ENCODE assay signal across 16 mouse cellular contexts in the genomic region with DNA sequence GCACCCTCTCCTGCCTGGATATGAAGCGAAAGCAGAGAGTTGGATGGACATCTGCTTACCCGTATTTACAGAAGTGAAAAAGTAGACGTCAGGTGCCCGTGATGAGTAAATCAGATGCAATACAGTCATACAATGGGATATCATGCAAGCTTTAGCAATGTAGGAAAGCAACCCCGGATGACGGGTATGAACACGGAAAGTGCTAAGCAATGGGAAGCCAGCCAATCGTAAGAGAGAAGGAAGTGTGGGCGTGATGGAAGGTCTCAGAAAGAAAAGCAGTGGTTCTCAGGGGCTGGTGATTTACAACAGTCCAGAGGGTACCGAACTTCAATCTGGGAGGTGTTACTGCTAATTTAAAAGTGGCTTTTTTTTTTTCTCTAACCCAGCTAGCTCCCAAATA.
DNase-seq lines count a peak whose midpoint lies in the region; ATAC-seq and TF ChIP-seq lines count a peak whose summit lies in the region.
"Had no signal": no experiment of that assay in that cellular context is flagged by ENCODE, and none has a peak within 500 bp of the region (broad histone marks: within the 10 kb centered on the region; RNA-seq: fewer than 3 reads in every experiment).

No protein-coding gene starts in this region.

- H3K27ac ChIP-seq in heart, embryonic 16.5 days (ENCODE audit: low read length): no peak overlapping the region
- H3K27ac ChIP-seq in CH12.LX (ENCODE audit: insufficient read depth, low read depth): peak overlapping the region; percentile 56; the same call in 1 of the 2 replicates
- H3K27ac ChIP-seq in embryonic facial prominence, embryonic 10.5 days (replicated peaks): no peak overlapping the region
- H3K27ac ChIP-seq: forebrain, embryonic 13.5 days; liver, embryonic 13.5 days; neural tube, embryonic 13.5 days; stomach, embryonic 15.5 days had no signal

- intact Hi-C loops in heart, postnatal 10 days (cut with DNase I): no loop called here

- peak; percentile 54 for TF ChIP-seq POLR2A in CH12.LX (IDR thresholded peaks at IDR 0.05; ENCODE audit: low read depth, low read length)

- H3K4me3 ChIP-seq in heart, embryonic 16.5 days (ENCODE audit: low read length): peak overlapping the region; percentile 14; the same call in 1 of the 2 replicates
- H3K4me3 ChIP-seq in CH12.LX (replicated peaks in 1 of 3; ENCODE audit: low read depth in 2 of 3, low read length in 2 of 3, poor library complexity in 1 of 3): peak overlapping the region; percentile 51 to 73 (median 63)
- no peak overlapping the region for H3K4me3 ChIP-seq in embryonic facial prominence, embryonic 10.5 days
- H3K4me3 ChIP-seq: forebrain, embryonic 13.5 days; liver, embryonic 13.5 days; megakaryocyte, embryonic 14.5 days; neural tube, embryonic 13.5 days; stomach, embryonic 15.5 days had no signal

- no peak overlapping the region for H3K9ac ChIP-seq in heart, embryonic 16.5 days (ENCODE audit: low read length)
- H3K9ac ChIP-seq in CH12.LX (ENCODE audit: insufficient read depth, low read depth): peak overlapping the region; percentile 88
- H3K9ac ChIP-seq: forebrain, embryonic 13.5 days; liver, embryonic 13.5 days; neural tube, embryonic 13.5 days; stomach, embryonic 15.5 days had no signal

- H3K4me1 ChIP-seq in heart, embryonic 16.5 days (ENCODE audit: control insufficient read depth, insufficient read depth, low read length): peaks cover 14% of the 10 kb centered on the region
- H3K4me1 ChIP-seq in CH12.LX (ENCODE audit: control insufficient read depth in 1 of 2, insufficient read depth in 2 of 2): peaks cover 7 to 42% of the 10 kb centered on the region in 2 experiments
- no peaks in the 10 kb centered on the region for H3K4me1 ChIP-seq in embryonic facial prominence, embryonic 10.5 days
- H3K4me1 ChIP-seq: liver, embryonic 13.5 days; megakaryocyte, embryonic 14.5 days; stomach, embryonic 15.5 days had no signal

- no peak for DNase-seq in heart, postnatal 10 days
- DNase-seq in 3T3-L1 (ENCODE audit: low read depth, low spot score): peak; percentile 9
- peak; percentile 88 for DNase-seq in CH12.LX (ENCODE audit: extremely low read depth)
- DNase-seq in embryonic facial prominence, embryonic 10.5 days (ENCODE audit: low spot score): peak; percentile 3
- DNase-seq in thymus, postnatal 4 days: no peak
- DNase-seq in frontal cortex, postnatal 14 days (ENCODE audit: low spot score in 2 of 2): no peak
- DNase-seq: adrenal gland, adult 8-10 months; cerebellum, adult 2 months; kidney, postnatal 4 days; liver, embryonic 13.5 days; thymus, postnatal 14 days had no signal

- H3K79me2 ChIP-seq in CH12.LX (replicated peaks; ENCODE audit: control insufficient read depth, extremely low read depth, insufficient read depth, poor library complexity, severe bottlenecking): no peaks in the 10 kb centered on the region

- 72% methylated on average over 10 of the region's 10 CpGs for WGBS in heart, embryonic 16.5 days
- whole genome bisulfite sequencing in embryonic facial prominence, embryonic 10.5 days: 84% methylated on average over 10 of the region's 10 CpGs

- in situ Hi-C loops in CH12.LX (cut with MboI; ENCODE audit: low pct_ligation_motif_present, low pct_unique_long_range_greater_than_20kb, low sequenced_read_pairs): no loop called here

- H3K27me3 ChIP-seq in heart, embryonic 16.5 days (ENCODE audit: control insufficient read depth, insufficient read depth, low read length): no peaks in the 10 kb centered on the region
- H3K27me3 ChIP-seq in CH12.LX (replicated peaks): no peaks in the 10 kb centered on the region
- no peaks in the 10 kb centered on the region for H3K27me3 ChIP-seq in embryonic facial prominence, embryonic 10.5 days (replicated peaks; ENCODE audit: low read depth, poor library complexity, severe bottlenecking)
- H3K27me3 ChIP-seq: forebrain, embryonic 13.5 days; liver, embryonic 13.5 days; megakaryocyte, embryonic 14.5 days; neural tube, embryonic 13.5 days; stomach, embryonic 15.5 days had no signal

- no peaks in the 10 kb centered on the region for H3K36me3 ChIP-seq in heart, embryonic 16.5 days (ENCODE audit: control insufficient read depth, insufficient read depth)
- H3K36me3 ChIP-seq in CH12.LX (replicated peaks in 1 of 2; ENCODE audit: control insufficient read depth in 1 of 2, insufficient read depth in 1 of 2, low read length in 1 of 2): peaks cover 9 to 27% of the 10 kb centered on the region in 2 experiments
- H3K36me3 ChIP-seq in embryonic facial prominence, embryonic 10.5 days (replicated peaks): no peaks in the 10 kb centered on the region
- H3K36me3 ChIP-seq: liver, embryonic 13.5 days; neural tube, embryonic 13.5 days; stomach, embryonic 15.5 days had no signal

- H3K9me3 ChIP-seq in heart, embryonic 16.5 days (replicated peaks; ENCODE audit: control insufficient read depth, low read length): 0 out of 2 replicates have a peak, but pooled peaks cover 2% of the 10 kb centered on the region
- peaks cover 11% of the 10 kb centered on the region for H3K9me3 ChIP-seq in CH12.LX (replicated peaks; ENCODE audit: low read length)
- no peaks in the 10 kb centered on the region; the same call in 1 of the 2 replicates for H3K9me3 ChIP-seq in embryonic facial prominence, embryonic 10.5 days
- H3K9me3 ChIP-seq: forebrain, embryonic 13.5 days; liver, embryonic 13.5 days; neural tube, embryonic 13.5 days; stomach, embryonic 15.5 days had no signal

- TF ChIP-seq RAD21 in CH12.LX (IDR thresholded peaks at IDR 0.05; ENCODE audit: low read depth, low read length): no peak

- no peak for TF ChIP-seq CTCF in CH12.LX (conservative IDR thresholded peaks at IDR 0.05 in 1 of 2, IDR thresholded peaks at IDR 0.05 in 1 of 2; ENCODE audit: low read depth in 2 of 2, low read length in 2 of 2)

- TF ChIP-seq EP300 in CH12.LX (IDR thresholded peaks at IDR 0.05; ENCODE audit: low read length): no peak

- dilution Hi-C loops in CH12.LX (cut with MboI; ENCODE audit: extremely low pct_ligation_motif_present, extremely low pct_unique_long_range_greater_than_20kb, low sequenced_read_pairs): no loop called here

- no peak for ATAC-seq in heart, embryonic 16.5 days (replicated peaks; ENCODE audit: extremely low read depth, insufficient read depth, low FRiP score)
- ATAC-seq: forebrain, embryonic 13.5 days had no signal

- no peak overlapping the region; the same call in 1 of the 2 replicates for H3K4me2 ChIP-seq in heart, embryonic 16.5 days (ENCODE audit: low read depth, low read length)
- peak overlapping the region; percentile 72 for H3K4me2 ChIP-seq in CH12.LX (ENCODE audit: insufficient read depth, low read depth, poor library complexity, severe bottlenecking)
- H3K4me2 ChIP-seq: forebrain, embryonic 13.5 days; liver, embryonic 13.5 days; neural tube, embryonic 13.5 days; stomach, embryonic 15.5 days had no signal

TF ChIP-seq in CH12.LX, 34 proteins besides CTCF, POLR2A, EP300 and RAD21:
- peak; percentile 68 for TF ChIP-seq BHLHE40 (IDR thresholded peaks at IDR 0.05; ENCODE audit: low read depth, low read length)
- no peak for TF ChIP-seq SMC3 (IDR thresholded peaks at IDR 0.05; ENCODE audit: low read depth, low read length)
- TF ChIP-seq TBP (conservative IDR thresholded peaks at IDR 0.05; ENCODE audit: low read depth, low read length): peak; percentile 74
- TF ChIP-seq ETS1 (conservative IDR thresholded peaks at IDR 0.05; ENCODE audit: low read depth, low read length): peak; percentile 45; the same call in 1 of the 2 replicates
- TF ChIP-seq ELF1 (IDR thresholded peaks at IDR 0.05; ENCODE audit: low read depth, low read length): peak; percentile 72

Comparison
In these comparisons a context has a peak if more than half of its experiments do, and no peak if none do; other contexts are left out.
1. DNase-seq: peak in 3T3-L1 (single experiment), CH12.LX (single experiment) and embryonic facial prominence, embryonic 10.5 days (single experiment); none in heart, postnatal 10 days (0 of 2), thymus, postnatal 4 days (single experiment) and frontal cortex, postnatal 14 days (0 of 2).